Mouse (Mus musculus) frontal cortex, adult (tissue): ENCODE results near the gene Vhl.

ENCODE experiments used
- ATAC-seq: cut with Nextera tagmentation; 2 replicates; pipeline ENCODE4 v1.9.2; 2017; ENCODE audit warnings: mild to moderate bottlenecking, moderate library complexity, mixed read lengths; ENCODE audit not compliant: low TSS enrichment

The Vhl gene

GRCm38 (mm10) chr6:113624989-113625770, 1.4 kb downstream of the Vhl start:
- ATAC-seq = no peak

- peak; percentile 72 for ATAC-seq
Observed at GRCm38 (mm10) chr6:113630322-113630721, 6.6 kb downstream of the Vhl start.

GRCm38 (mm10) chr6:113632863-113633262, 9.1 kb downstream of the Vhl start:
- ATAC-seq = no peak

- ATAC-seq = peak; percentile 96
Observed at GRCm38 (mm10) chr6:113638302-113639040, 14.7 kb downstream of the Vhl start, which contains the start of gene Irak2. Gene Irak2 (plus strand): TSS chr6:113638467.

- no peak for ATAC-seq
Observed at GRCm38 (mm10) chr6:113639201-113639600, 15.4 kb downstream of the Vhl start.

GRCm38 (mm10) chr6:113642605-113643004, 18.8 kb downstream of the Vhl start:
- no peak for ATAC-seq

- no peak for ATAC-seq
Observed at GRCm38 (mm10) chr6:113643021-113643420, 19.3 kb downstream of the Vhl start.

- ATAC-seq = no peak
Observed at GRCm38 (mm10) chr6:113643967-113644366, 20.2 kb downstream of the Vhl start.

GRCm38 (mm10) chr6:113644808-113645207, 21.0 kb downstream of the Vhl start:
- peak; percentile 46; the same call in 1 of the 2 replicates for ATAC-seq

GRCm38 (mm10) chr6:113649346-113650196, 25.8 kb downstream of the Vhl start:
- no peak for ATAC-seq

- no peak for ATAC-seq
Observed at GRCm38 (mm10) chr6:113650197-113650640, 26.5 kb downstream of the Vhl start.

- ATAC-seq = no peak
Observed at GRCm38 (mm10) chr6:113651626-113652025, 27.9 kb downstream of the Vhl start.

- no peak for ATAC-seq
Observed at GRCm38 (mm10) chr6:113653551-113653950, 29.8 kb downstream of the Vhl start.

GRCm38 (mm10) chr6:113654102-113654501, 30.3 kb downstream of the Vhl start:
- no peak for ATAC-seq

- no peak for ATAC-seq
Observed at GRCm38 (mm10) chr6:113654753-113655397, 31.1 kb downstream of the Vhl start.

GRCm38 (mm10) chr6:113655475-113655874, 31.7 kb downstream of the Vhl start:
- ATAC-seq = no peak

- ATAC-seq = no peak
Observed at GRCm38 (mm10) chr6:113656847-113657246, 33.1 kb downstream of the Vhl start.

- ATAC-seq = no peak
Observed at GRCm38 (mm10) chr6:113658226-113658625, 34.5 kb downstream of the Vhl start.

- ATAC-seq = peak; percentile 62
Observed at GRCm38 (mm10) chr6:113659648-113660491, 36.1 kb downstream of the Vhl start.
